Mouse (Mus musculus): ENCODE data around the gene Myrip.
A peak's percentile ranks its signal among the peaks of the same experiment; 100 is the strongest.
"Not testable (repeated sequence)": the region's sequence is repeated elsewhere in the genome, so short reads cannot be mapped to it uniquely, and the experiment has no call there.

The Myrip gene

DNA sequence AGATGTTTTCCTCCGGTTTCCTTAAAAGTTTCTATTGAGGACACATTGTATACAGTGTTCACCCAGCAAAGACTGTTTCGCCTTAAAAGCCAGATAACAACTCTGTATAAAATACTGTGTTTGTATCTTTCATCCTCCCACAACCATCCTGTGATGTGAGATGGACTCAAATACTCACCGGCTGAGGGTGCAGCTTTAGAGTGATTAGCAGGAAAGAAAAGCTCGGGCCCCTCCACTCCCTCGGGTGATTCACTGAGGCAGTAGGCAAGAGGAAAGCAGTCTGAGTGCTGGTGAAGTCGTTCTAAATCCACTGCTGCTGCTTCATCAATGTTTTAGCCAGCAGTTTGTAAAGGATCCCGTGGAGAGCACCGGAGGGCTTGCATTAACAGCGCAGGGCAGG, 93.9 kb downstream of the Myrip start:
- no peak for DNase-seq (ENCODE audit: low spot score in 2 of 2)

DNA sequence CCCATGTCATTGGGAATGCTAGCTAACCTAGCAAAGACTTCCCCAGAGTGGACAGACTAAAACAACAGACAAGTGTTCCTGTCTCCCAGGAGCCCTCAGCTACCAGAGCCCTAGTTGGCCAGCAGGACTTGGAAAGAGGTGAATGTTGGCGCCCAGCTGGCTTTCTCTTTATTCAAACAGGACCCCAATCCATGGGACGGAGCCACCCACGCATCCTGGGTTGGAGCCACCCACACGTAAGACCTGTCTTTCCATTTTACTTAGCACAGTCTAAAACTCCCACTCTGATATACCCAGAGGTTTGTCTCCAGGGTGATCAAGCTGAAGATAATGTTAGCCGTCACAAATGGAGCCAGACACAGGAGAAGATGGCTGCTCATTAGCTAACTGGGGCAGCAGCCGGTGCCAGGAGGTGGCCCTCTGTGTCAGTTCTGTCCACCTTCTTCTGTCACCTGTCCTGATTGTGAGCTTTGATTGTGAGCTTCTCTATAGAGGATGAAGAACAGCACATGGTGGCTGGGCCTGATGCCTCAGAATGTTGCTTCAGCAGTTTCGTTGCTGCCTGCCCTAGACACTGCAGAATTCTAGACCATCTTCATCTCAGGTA, 95.4 kb downstream of the Myrip start:
- DNase-seq (ENCODE audit: low spot score in 2 of 2) = no peak

DNA sequence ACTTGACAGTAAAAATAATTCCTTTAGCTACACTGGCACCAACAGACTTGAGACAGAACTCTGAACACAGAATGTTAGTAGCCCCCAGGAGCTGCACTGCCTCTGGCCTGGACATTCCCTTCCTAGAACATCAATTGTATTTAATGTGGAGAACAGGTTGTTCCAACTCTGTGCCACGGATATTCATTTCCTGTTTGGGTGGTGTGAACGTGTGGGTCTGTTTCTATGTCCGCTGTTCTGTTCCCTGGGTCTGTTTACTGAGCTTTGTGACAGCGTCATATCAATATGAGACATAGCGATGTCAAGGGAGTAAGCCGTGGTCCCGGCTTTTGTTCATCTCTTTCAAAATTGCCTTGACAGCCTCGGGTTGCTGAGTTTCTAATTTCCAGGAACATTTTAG, 97.0 kb downstream of the Myrip start:
- DNase-seq (ENCODE audit: low spot score in 2 of 2) = no peak

DNA sequence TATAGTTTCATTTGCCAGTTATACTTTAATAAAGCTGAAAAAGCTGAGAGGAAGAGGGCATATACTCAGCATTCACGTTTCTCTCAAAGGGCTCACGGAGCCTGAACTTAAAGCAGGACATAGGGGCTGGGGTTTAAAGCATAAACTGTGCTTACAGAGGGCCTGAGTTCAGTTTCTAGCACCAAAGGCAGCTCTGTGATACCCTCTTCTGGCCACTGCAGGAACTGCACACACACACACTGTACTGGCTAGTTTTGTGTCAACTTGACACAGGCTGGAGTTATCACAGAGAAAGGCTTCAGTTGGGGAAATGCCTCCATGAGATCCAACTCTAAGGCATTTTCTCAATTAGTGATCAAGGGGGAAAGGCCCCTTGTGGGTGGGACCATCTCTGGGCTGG, 98.2 kb downstream of the Myrip start:
- not testable (repeated sequence) for DNase-seq (ENCODE audit: low spot score in 2 of 2)

DNA sequence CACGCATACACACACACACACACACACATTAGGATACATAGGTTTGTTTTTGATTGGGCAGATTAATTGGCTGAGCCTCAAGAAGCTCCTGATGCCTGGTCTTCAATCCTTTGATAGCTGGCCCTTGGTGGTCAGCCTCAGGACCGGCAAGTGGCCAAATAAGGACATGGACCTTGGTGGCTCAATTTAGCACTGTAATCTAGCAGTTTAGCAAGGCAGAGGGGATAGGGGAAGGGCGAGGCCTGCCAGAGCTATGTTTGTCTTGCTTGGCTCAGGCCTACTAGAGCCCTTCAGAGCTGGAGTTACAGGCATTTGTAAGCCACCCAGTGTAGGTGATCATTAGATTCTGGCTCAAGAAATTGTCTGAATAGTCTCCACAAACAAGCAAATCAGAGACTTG, 101.1 kb downstream of the Myrip start:
- no peak for DNase-seq (ENCODE audit: low spot score in 2 of 2)

DNA sequence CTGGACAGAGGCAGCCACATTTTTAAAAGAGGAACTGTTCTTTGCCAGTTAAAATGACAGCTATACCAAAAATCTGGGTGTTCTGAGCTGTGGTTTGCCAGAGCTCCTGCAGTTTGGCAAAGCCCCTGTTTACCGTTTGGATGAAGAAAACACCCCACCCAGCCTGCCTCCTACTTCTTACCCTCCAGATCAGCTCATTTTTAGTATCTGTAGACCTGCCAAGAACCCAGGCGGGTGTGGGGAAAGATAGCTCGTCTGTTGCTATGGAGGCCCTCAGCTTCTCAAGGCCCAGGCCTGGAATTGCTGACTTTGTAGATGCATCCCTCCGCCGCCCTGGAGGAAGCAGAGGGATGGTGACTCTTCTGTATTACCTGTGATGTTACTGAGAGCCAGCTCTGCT, 102.3 kb downstream of the Myrip start:
- DNase-seq (ENCODE audit: low spot score in 2 of 2) = no peak

DNA sequence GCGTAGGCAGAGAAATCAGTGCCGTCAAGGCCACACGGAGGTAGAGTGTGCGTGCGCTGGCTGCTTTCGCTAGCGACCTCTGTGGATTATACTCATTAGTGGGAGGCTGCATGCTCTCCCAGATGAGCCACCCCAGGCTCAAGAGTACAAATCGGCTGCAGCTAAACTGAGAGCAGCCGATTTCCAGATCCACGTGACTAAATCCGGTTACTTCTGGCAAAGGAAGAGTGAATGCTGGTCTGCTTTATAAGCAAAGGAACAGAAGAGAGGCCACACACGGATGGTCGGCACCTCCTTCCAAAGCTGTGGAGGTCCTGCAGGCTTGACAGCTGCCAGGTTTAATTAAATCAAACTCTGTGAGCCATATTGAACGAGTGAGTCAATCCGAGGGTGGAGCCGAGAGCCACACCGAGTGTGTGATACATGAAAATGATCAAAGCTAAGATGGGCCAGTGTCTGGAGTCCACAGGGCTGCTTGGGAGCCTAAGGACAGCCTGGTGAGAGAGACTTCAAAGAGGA, 108.4 kb downstream of the Myrip start:
- DNase-seq (ENCODE audit: low spot score in 2 of 2) = no peak

DNA sequence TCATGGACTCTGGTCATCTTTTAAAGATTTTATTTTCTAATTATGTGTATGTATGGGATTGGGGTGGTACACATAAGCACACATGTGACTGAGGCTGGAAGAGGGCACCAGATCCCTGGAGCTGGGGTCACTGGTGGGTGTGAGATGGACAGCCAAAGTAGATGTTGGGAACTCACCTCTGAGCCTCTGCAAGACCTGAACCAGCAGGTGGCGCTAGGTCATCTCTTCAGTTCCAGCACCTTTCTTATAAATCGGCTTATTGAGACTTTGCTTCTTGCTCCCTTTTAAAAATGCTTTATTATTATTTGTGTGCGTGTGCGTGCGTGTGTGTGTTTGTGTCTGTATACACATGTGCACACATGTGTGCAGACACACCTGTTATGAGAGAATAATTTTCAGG, 109.1 kb downstream of the Myrip start:
- DNase-seq (ENCODE audit: low spot score in 2 of 2) = peak in 1 of 2 experiments; percentile 69

DNA sequence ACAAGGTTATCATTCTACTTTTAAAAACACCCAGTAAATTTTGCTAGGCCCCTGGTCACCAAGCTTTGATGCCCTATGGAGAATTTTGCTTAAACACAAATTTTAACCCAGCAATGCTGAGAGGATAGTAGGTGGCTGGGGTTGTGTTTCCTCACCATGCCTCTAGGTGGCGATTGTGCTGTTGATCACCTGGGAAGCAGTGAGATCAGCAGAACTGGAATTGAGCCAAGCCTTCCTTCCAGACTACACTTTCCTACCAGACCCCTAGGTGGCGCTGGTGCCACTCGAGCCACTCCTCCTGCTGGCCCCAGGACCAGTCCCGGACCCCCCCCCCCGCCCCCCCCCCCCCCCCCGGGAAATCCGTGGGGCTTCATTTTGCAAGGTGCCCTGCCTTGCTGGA, 114.2 kb downstream of the Myrip start:
- DNase-seq (ENCODE audit: low spot score in 2 of 2) = peak; percentile 60 to 79

DNA sequence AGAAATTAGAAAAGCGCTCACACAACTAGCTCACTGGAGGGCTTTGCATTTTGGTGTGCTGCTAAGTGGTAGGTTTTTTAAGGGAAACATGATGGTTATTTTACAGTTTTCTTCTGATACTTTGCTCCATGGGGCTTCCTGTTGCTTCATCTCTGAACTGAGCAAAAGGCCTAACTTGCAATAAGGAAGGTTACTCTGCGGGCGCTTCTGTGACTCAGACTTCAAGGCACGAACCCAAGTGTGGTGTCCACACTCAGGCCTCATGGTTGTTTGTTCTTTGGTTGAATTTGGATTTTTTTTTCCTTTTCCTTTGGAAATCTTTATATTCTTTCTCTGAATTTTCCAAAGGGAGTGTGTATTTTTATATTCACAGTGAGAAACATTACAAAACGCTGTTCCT, 114.8 kb downstream of the Myrip start:
- DNase-seq (ENCODE audit: low spot score in 2 of 2) = no peak

DNA sequence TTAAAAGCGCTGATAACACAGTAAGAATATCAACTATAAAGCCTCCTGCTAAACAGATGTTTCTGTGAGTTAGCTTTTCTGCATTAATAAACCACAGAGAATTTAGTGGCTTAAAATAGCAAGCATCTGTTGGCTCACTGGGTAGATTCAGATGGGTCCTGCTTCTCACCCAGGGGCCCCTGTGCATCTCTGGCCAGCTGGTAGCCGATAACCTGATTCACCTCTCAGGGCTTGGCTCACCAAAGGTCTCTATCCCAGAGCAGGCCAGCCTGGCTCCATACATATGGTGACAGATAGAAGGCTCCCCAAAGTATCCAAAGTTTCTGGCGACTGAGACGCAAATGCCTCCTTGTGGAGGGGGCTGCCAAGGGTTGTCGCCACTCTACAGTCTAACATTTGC, 115.4 kb downstream of the Myrip start:
- DNase-seq (ENCODE audit: low spot score in 2 of 2) = no peak

DNA sequence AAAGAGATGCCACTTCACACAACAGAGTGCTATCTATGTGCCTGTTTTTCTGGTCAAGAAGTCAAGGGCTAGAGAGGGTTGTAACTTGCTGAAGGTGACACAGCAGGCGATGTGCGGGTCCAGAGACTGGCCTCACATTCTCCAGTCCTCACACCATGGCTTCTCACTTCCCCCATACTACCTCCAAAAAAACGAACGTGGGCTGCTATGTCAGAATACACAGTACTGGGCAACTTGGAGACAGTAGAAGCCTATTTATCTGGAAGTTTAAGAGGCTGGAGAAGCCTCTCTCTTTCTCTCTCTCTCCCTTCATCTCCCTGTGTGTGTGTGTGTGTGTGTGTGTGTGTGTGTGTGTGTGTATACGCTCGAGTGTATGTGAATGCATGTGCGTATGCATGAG, 117.3 kb downstream of the Myrip start:
- no peak for DNase-seq (ENCODE audit: low spot score in 2 of 2)

DNA sequence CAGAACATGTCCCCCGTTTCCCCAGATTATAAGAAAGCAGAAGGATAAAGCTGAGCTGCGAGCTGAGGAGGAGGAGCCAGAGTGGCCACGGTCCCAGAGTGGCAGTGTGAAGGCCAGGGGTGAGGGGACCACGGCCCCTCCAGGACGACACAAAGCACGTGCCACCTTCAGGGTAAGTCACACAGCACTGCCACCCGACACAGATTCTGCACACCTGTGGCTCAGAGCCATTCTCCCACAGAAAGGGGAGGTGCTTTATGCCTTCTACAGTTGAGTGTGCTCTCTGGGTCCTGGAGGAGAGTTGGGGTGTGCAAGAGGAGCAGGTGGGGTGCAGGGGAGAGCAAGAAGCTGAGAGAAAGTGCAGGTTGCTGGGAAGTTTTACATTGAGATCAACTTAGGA, 123.3 kb downstream of the Myrip start:
- DNase-seq (ENCODE audit: low spot score in 2 of 2) = no peak

DNA sequence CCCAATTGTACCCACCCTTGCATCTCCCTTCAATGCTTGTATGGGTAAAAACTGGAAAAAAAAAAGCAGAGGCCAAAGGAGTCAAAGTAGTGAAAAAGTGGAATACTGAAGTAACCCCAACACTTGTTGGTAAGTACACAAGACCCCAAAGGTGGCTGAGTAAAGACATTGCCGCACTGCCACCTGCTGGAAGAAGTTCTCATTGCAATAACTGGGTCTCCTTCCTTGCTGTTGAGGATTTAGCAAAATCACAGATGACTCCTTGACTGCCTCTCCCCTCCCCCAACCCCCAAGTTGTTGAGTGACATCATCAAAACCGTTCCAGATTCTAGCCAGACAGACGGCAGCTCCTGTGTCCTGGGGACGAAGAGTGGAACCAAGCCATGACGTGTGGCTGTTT, 124.5 kb downstream of the Myrip start:
- DNase-seq (ENCODE audit: low spot score in 2 of 2) = peak in 1 of 2 experiments; percentile 68

DNA sequence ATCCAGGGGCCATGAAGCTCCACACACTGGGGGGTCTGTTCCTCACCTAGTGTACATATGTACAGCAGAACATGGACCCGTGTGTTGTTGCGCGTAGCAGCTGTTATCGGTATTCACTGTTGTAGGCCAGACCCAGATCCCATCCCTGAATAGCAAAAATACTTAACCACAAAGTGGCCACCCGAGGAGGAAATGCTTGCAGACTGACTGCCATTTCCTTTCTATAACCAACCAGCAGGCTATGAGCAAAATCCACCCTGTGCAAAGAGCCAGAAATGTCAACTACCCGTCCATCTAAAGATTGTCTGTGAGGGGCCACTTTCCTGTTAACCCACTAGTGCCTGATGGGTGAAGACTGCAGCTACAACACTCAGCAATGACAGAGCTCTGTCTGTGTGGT, 126.9 kb downstream of the Myrip start:
- no peak for DNase-seq (ENCODE audit: low spot score in 2 of 2)

DNA sequence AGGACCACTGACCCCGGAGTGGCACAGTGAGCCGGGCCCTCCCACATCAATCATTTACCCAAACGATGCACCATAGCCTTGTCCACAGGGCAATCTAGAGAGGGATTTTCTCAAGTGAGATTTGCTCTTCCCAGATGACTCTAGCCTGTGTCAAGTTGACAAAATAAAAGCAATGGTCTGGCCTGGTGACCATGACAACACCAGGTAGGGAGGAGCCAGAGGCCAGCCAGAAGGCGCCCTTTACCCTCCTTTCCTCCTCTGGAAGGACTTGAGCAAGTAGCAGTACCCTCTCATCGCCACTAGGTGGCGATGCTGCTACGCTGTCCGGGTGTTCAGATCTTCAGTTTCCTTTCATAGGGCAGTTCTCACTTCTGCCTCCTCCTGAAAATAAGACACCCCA, 132.4 kb downstream of the Myrip start:
- peak; percentile 42 to 66 for DNase-seq (ENCODE audit: low spot score in 2 of 2)

DNA sequence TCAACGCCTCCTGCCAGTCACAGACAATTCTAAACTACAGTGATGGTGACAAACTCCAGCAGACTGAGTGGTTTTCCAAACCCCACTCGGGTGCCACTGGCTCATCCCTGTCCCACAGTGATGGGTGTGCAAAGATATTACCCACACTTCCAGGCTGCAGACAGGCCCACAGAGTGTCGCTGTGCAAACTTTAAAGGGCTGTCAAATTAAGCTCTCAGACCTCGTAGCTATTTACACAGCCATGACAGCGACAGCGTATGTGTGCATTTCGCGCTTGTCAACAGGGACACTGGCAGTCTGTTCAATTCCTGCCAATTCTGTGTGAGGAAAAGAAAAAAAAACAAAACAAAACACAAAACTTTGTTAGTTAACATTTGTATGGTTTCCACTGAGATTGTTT, 134.5 kb downstream of the Myrip start:
- no peak for DNase-seq (ENCODE audit: low spot score in 2 of 2)

DNA sequence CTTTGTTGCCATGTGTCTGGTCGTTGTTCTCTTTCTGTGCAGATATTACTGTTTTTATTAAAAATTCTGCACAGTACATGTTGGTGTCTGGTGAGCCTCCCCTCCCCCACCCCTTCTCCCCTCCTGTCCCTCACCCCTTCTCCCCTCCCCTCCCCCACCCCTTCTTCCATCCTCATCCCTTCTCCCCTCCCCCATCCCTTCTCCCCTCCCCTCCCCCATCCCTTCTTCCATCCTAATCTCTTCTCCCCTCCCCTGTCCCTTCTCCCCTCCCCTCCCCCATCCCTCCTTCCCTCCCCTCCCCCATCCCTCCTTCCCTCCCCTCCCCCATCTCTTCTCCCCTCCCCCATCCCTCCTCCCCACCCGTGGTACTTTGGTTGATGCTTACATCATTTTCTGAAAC, 135.5 kb downstream of the Myrip start:
- DNase-seq (ENCODE audit: low spot score in 2 of 2) = no peak

DNA sequence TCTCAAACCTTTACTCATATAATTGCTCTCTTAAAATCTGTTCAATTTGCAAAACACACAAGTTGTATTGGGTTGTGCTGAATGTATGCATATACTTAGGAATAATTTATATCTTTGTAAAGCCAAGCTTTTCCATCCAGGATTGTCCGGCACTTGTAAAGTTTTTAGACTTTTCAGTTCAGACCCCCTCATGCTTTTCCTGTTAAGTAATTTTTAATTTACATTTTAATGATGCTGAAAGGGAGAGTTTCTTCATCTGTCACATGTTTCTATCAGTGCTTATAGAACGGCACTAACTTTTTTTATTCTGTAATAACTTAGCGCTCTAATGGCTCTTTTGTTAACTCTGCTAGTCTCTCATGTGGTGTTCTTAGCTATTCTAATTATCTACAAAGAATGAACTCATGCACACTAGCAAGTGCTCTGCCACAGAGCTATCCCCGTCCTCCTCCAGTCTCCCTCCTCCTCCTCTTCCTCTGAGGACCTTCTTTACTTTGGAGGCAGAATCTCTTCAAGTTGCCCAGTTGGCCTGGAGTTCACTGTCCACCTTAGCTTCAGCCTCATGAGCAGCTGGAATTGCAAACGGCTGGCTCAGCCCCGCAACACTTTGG, 136.1 kb downstream of the Myrip start:
- no peak for DNase-seq (ENCODE audit: low spot score in 2 of 2)

DNA sequence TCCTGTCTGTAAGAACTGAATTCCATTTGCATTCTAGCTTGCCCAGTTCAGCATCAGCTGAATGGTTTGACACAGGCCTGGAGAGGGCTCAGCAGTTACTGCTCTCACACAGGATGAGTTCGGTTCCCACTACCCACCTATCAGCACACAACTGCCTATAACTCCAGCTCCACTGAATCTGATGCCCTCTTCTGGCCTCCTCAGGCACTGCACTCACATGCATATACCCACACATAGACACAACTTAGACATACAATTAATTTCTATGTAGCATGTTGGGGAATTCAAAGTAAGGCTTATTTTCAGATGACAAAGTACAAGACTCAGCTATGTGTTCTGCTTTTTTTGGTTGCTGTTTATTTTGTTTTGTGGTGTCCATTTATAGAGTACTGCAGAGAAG, 137.0 kb downstream of the Myrip start:
- no peak for DNase-seq (ENCODE audit: low spot score in 2 of 2)

DNA sequence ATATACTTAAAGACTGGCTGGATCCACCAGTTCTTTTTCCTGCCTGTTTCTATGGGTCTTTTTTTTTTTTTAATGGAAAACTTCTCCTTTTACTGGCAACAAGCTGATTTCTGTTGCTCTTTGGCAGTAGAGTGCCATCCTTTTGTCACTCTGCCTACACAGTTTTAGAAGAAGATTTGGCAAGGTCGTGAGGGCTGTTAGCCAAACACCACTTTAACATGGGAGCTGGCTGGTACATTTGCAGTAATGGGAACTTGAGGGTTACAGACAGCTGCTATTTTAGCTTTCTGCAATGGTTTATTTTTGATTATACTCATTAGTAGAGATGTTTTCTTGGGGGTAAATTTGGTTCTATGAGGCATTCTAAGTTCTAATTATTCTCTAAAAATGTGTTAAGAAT, 137.5 kb downstream of the Myrip start:
- DNase-seq (ENCODE audit: low spot score in 2 of 2) = no peak

DNA sequence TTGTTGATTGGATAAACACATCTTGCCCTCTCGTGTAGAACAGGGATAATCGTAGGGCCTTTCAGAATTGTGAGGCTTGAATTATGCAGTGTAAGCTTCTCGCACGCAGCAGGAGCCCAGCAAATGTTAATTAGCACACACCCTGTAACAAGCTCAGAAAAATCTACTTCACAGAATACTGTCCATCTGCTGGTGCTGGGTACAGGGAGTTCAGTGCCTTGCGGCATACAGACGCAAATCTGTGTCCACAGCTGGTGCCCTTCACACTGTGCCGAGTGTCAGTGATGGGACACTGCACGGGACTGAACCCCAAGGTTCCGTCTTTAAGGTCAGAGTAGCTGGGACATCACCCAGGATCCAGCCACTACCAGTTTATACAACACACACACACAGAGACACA, 143.3 kb downstream of the Myrip start:
- no peak for DNase-seq (ENCODE audit: low spot score in 2 of 2)

DNA sequence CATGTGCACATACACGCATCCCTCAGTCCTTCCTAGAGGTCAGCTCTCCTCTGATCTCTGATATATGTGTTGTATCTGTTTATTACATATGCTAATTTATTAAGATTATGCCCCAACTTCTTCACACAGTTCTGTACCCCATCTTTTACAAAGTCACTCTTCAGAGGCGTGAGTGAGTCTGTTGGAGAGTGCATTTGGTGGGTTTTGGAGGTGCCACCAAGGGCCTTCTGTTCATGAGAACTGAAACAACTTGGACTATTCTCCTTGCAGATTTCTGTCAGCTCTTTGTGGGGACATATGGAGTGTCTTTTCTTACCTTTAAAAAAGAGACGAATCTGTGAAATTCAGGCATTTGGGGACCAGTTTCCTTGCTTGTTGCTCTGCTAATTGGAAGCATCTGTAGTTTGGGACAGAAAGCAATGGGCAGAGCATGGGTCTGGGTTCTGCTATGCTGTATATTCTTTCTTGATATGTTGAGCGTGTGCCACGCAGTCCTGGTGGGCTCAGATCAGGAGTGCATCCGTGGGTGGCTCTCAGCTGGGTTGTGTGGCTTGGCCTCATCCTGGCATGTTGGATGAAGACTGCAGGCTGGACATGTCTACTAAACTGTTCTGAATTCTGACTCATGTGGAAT, 148.5 kb downstream of the Myrip start:
- DNase-seq (ENCODE audit: low spot score in 2 of 2) = no peak

All from urinary bladder, postnatal 4 days (tissue).